Mouse (Mus musculus): ENCODE data around the gene Olfr871. TPM values are rescaled to one million over a fixed set of nuclear protein-coding genes. Genes with fewer than 3 reads are reported as not detected.

Olfr871 gene
- polyA plus RNA-seq, 1 experiment from 2014 or later, result not detected

GRCm38 (mm10) chr9:20236819-20237218 is 24.8 kb downstream of the Olfr871 start, which contains the start of gene Olfr872:
TSS of gene Olfr872 (plus strand) at chr9:20237119.
- Histone ChIP-seq H3K9ac (replicated peaks; ENCODE audit: low read depth) (no peak within 1 kb of the TSS), H3K4me1 (ENCODE audit: insufficient read depth, low read depth, low read length) (no peaks in the 10 kb centered on the region), H3K36me3 (ENCODE audit: insufficient read depth, low read length) (no peaks in the 10 kb centered on the region), H3K27me3 (replicated peaks; ENCODE audit: insufficient read depth, low read length) (no peaks in the 10 kb centered on the region), H3K9me3 (ENCODE audit: low read length) (no peaks in the 10 kb centered on the region), H3K27ac (ENCODE audit: low read length) (no peak within 1 kb of the TSS), H3K4me2 (replicated peaks; ENCODE audit: low read depth, low read length) (no peak within 1 kb of the TSS), H3K4me3 (ENCODE audit: low read depth, low read length) (no peak within 1 kb of the TSS)
- TF ChIP-seq CTCF (IDR thresholded peaks at IDR 0.05), result no peak
- TF ChIP-seq EP300 (IDR thresholded peaks at IDR 0.05), result no peak
- DNase-seq (ENCODE audit: low spot score) (no peak), ATAC-seq (no peak)

GRCm38 (mm10) chr9:20237378-20237777 is 25.4 kb downstream of the Olfr871 start:
- Histone ChIP-seq H3K36me3 (ENCODE audit: insufficient read depth, low read length) (no peaks in the 10 kb centered on the region), H3K4me1 (ENCODE audit: insufficient read depth, low read depth, low read length) (no peaks in the 10 kb centered on the region), H3K4me3 (ENCODE audit: low read depth, low read length) (no peak overlapping the region), H3K9ac (replicated peaks; ENCODE audit: low read depth) (no peak overlapping the region), H3K27me3 (replicated peaks; ENCODE audit: insufficient read depth, low read length) (no peaks in the 10 kb centered on the region), H3K9me3 (ENCODE audit: low read length) (no peaks in the 10 kb centered on the region), H3K4me2 (replicated peaks; ENCODE audit: low read depth, low read length) (no peak overlapping the region), H3K27ac (ENCODE audit: low read length) (no peak overlapping the region)
- 52% methylated on average over 2 of the region's 2 CpGs for WGBS
- DNase-seq (ENCODE audit: low spot score) (no peak), ATAC-seq (no peak)
- TF ChIP-seq CTCF (IDR thresholded peaks at IDR 0.05) (no peak), EP300 (IDR thresholded peaks at IDR 0.05) (no peak)

Other genes with a start within 250 kb of the Olfr871 start
- not detected in 2 replicates for gene Olfr866, start 184.2 kb upstream of the Olfr871 start, polyA plus RNA-seq (2015; fragmentation: Nextera tagmentation; extraction: Ambion mirVana)
- not detected in 2 replicates for gene Olfr867, start 154.6 kb upstream of the Olfr871 start, polyA plus RNA-seq (2015; fragmentation: Nextera tagmentation; extraction: Ambion mirVana)
- gene Olfr868, start 113.6 kb upstream of the Olfr871 start, polyA plus RNA-seq (2015; fragmentation: Nextera tagmentation; extraction: Ambion mirVana), result not detected in 2 replicates
- gene Olfr869, start 83.2 kb upstream of the Olfr871 start, polyA plus RNA-seq (2015; fragmentation: Nextera tagmentation; extraction: Ambion mirVana), result not detected in 2 replicates
- not detected in 2 replicates for gene Olfr870, start 38.1 kb upstream of the Olfr871 start, polyA plus RNA-seq (2015; fragmentation: Nextera tagmentation; extraction: Ambion mirVana)
- not detected in 2 replicates for gene Olfr872, start 24.9 kb downstream of the Olfr871 start, polyA plus RNA-seq (2015; fragmentation: Nextera tagmentation; extraction: Ambion mirVana)
- not detected in 2 replicates for gene Olfr39, start 70.1 kb downstream of the Olfr871 start, polyA plus RNA-seq (2015; fragmentation: Nextera tagmentation; extraction: Ambion mirVana)
- not detected in 2 replicates for gene Olfr873, start 86.3 kb downstream of the Olfr871 start, polyA plus RNA-seq (2015; fragmentation: Nextera tagmentation; extraction: Ambion mirVana)
- gene Olfr18, start 123.9 kb downstream of the Olfr871 start, polyA plus RNA-seq (2015; fragmentation: Nextera tagmentation; extraction: Ambion mirVana), result not detected in 2 replicates
- 40.1 and 47.3 TPM in 2 replicates for gene Zfp560, start 173.0 kb downstream of the Olfr871 start, polyA plus RNA-seq (2015; fragmentation: Nextera tagmentation; extraction: Ambion mirVana)
- gene Zfp26, start 248.0 kb downstream of the Olfr871 start, polyA plus RNA-seq (2015; fragmentation: Nextera tagmentation; extraction: Ambion mirVana), result 6.8 and 9.5 TPM in 2 replicates